Mouse (Mus musculus): ENCODE results near the gene Zfp629.
"Not testable (repeated sequence)": the region's sequence is repeated elsewhere in the genome, so short reads cannot be mapped to it uniquely, and the experiment has no call there.

The Zfp629 gene
- long read RNA-seq, experiment 1, partial matches to known transcripts, result 0 of 4 reads
- long read RNA-seq, experiment 1, other reads (novel, unspliced or antisense), result 4 of 4 reads
- long read RNA-seq, experiment 2, partial matches to known transcripts, result 0 of 2 reads
- long read RNA-seq, experiment 2, other reads (novel, unspliced or antisense), result 2 of 2 reads

GRCm38 (mm10) chr7:127614891-127615843 is at the start of gene Zfp629:
TSS of gene Zfp629 (minus strand) at chr7:127615797.
- intact Hi-C loops (cut with DNase I), result no loop called here

- intact Hi-C loops (cut with DNase I), result no loop called here
Observed at GRCm38 (mm10) chr7:127662926-127663325, 47.3 kb upstream of the Zfp629 start.

- intact Hi-C loops (cut with DNase I), result no loop called here
Observed at GRCm38 (mm10) chr7:127661833-127662232, 46.2 kb upstream of the Zfp629 start.

- intact Hi-C loops (cut with DNase I), result no loop called here
Observed at GRCm38 (mm10) chr7:127660882-127661281, 45.3 kb upstream of the Zfp629 start.

- intact Hi-C loops (cut with DNase I), result loop anchor here (5.0 kb wide), 1 partner anchor 65 kb away; no protein-coding TSS in a partner anchor
Observed at GRCm38 (mm10) chr7:127656946-127657345, 41.3 kb upstream of the Zfp629 start.

DNA sequence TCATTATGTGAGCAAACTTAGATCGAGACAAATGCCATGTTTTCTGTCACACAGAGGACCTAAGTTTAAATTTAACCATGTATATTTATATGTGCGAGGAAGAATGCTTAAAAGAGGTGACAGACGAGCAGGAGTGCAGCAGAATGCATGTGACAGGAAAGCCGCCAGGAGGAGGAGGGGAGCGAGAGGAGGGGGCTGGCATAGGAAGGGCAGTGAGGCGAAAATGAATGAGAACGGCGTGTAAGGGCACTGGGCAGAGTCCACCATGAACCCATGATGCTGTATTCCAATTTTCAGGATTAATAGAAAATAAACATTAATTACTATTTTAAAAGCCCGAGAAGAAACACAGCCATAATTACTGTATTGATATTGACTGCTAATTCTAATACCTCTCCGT is 38.7 kb upstream of the Zfp629 start:
- intact Hi-C loops (cut with DNase I), result no loop called here

GRCm38 (mm10) chr7:127652050-127652449 is 36.5 kb upstream of the Zfp629 start:
- intact Hi-C loops (cut with DNase I), result no loop called here

DNA sequence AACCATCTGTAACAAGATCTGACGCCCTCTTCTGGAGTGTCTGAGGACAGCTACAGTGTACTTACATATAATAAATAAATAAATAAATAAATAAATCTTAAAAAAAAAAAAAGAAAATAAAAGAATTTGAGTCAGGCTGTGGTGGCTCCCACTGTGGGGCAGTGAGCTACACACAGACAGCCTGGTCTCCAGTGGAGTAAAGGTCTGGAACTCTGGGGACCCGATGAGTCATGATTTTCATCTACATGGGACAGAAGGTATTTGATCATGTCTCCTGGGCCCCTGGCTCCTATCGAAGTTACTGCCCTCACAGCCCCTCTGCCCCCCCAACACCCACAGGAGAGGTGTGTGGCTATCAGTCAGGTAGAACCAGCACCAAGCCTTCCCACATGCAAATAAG is 36.0 kb upstream of the Zfp629 start:
- intact Hi-C loops (cut with DNase I), result no loop called here

- intact Hi-C loops (cut with DNase I), result no loop called here
Observed at GRCm38 (mm10) chr7:127649206-127649605, 33.6 kb upstream of the Zfp629 start.

- intact Hi-C loops (cut with DNase I), result no loop called here
Observed at GRCm38 (mm10) chr7:127648516-127649201, 33.1 kb upstream of the Zfp629 start.

DNA sequence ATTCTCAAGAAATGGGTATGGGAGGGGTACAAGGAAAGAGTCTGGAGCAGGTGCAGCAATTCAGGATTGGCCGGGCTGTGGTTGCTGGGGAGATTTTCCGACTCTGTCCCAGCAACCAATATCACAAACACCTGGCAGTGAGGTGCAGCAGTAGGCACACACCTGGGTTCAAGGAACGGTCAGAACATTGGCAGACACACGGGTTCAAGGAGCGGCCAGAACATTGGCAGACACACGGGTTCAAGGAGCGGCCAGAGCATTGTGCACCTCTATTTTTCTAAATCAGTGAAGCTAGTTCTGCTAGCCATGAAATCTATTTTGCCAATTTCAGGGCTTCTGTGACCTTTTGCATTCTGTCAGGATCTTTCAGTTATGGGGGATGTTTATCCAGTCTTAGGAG is 32.0 kb upstream of the Zfp629 start:
- intact Hi-C loops (cut with DNase I), result not testable (repeated sequence)

GRCm38 (mm10) chr7:127646363-127646762 is 30.8 kb upstream of the Zfp629 start:
- intact Hi-C loops (cut with DNase I), result no loop called here

DNA sequence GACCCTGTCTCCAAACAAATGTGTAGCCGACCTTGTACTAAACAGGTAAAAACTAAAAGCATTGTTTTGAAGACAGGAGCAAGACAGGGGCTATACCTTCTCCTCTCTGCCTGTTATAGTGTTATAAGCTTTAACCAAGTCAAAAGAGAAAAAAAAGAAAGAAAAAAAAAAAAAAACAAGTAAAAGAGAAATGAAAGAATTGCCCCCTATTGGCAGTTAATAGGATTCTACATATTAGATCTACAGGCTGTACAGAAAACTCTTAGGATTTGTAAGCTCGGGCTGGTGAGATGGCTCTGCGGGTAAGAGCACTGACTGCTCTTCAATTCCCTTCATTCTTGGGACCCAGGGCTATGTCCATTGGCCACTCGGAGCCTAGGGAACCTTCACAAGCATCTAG is 26.7 kb upstream of the Zfp629 start:
- intact Hi-C loops (cut with DNase I), result no loop called here

DNA sequence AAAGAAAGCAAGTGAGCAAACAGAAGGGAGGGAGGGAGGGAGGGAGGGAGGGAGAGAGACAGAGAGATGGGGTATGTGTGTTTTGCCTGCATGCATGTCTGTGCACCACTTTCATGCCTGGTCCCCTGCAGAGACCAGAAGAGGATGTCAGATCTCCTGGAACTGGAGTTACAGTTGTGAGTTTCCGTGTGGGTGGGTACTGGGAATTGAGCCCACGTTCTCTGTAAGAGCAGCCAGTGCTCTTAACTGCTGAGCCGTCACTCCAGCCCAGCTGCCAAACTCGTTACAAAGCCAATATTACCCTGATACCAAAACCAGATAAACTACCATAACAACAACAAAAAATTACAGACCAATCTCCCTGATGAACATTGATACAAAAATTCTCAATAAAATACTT is 25.7 kb upstream of the Zfp629 start:
- intact Hi-C loops (cut with DNase I), result no loop called here

- intact Hi-C loops (cut with DNase I), result no loop called here
Observed at GRCm38 (mm10) chr7:127636963-127637362, 21.4 kb upstream of the Zfp629 start.

GRCm38 (mm10) chr7:127631416-127631815 is 15.8 kb upstream of the Zfp629 start:
- intact Hi-C loops (cut with DNase I), result no loop called here

DNA sequence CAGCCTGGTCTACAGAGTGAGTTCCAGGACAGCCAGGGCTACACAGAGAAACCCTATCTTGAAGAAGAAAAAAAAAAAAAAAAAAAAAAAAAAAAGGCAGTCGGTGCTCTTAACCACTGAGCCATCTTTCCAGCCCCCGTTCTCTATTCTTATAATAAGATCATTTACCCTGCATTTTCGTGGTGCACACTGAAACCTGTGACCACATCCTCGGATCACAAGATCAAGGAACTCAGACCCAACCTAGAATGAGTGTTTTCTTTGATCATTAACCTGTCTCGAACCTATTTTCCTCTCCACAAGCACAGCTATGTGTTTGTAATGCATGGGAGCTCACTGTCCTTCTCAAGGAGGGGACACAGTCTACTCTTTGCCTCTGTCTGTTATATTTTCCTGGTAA is 13.0 kb upstream of the Zfp629 start:
- intact Hi-C loops (cut with DNase I), result no loop called here

- intact Hi-C loops (cut with DNase I), result no loop called here
Observed at GRCm38 (mm10) chr7:127626471-127626870, 10.9 kb upstream of the Zfp629 start.

- intact Hi-C loops (cut with DNase I), result no loop called here
Observed at GRCm38 (mm10) chr7:127626039-127626438, 10.4 kb upstream of the Zfp629 start.

DNA sequence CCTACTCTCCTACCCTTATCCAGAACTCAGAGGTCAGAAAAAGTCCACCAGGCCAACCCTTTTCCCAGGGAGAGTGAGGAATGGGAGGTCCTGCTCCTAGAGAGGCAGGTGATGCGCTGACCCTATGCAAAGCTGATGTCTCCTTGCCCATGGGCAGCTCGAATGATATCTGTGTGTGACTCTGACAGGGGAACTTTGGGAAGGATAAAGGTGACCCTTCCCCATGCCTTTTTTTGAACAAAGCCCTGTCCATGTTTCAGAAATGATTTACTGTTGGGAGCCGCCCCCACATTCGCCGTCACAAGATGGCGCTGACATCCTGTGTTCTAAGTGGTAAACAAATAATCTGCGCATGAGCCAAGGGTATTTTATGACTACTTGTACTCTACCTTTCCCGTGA is 2.8 kb upstream of the Zfp629 start:
- intact Hi-C loops (cut with DNase I), result not testable (repeated sequence)

- intact Hi-C loops (cut with DNase I), result no loop called here
Observed at GRCm38 (mm10) chr7:127617962-127618361, 2.4 kb upstream of the Zfp629 start.

- intact Hi-C loops (cut with DNase I), result no loop called here
Observed at GRCm38 (mm10) chr7:127616881-127617280, 1.3 kb upstream of the Zfp629 start.
